Mouse (Mus musculus): ENCODE data around the gene Zfp36l2. TPM values are rescaled to one million over a fixed set of nuclear protein-coding genes. Genes with fewer than 3 reads are reported as not detected.

Zfp36l2 gene
- polyA plus RNA-seq, 1 experiment from 2014 or later: 9.6 TPM

- H3K36me3 ChIP-seq (ENCODE audit: control insufficient read depth, insufficient read depth, low read length): no peaks in the 10 kb centered on the region
- no peak for ATAC-seq (ENCODE audit: insufficient number of reproducible peaks, insufficient read depth, low FRiP score, low read depth)
- no peak overlapping the region for H3K9ac ChIP-seq (ENCODE audit: low read length)
- no peaks in the 10 kb centered on the region for H3K27me3 ChIP-seq (ENCODE audit: control insufficient read depth, insufficient read depth, low read length)
- peaks cover 7% of the 10 kb centered on the region; the same call in 1 of the 2 replicates for H3K9me3 ChIP-seq (ENCODE audit: control insufficient read depth, low read length)
- no peak overlapping the region for H3K4me3 ChIP-seq (ENCODE audit: control insufficient read depth in 1 of 2, insufficient read depth in 1 of 2, low read depth in 1 of 2, low read length in 2 of 2)
- H3K4me1 ChIP-seq (ENCODE audit: control insufficient read depth in 2 of 2, insufficient read depth in 2 of 2, low read length in 2 of 2): peaks cover 0 to 4% of the 10 kb centered on the region in 2 experiments; a peak in 1 of 4 replicates
- no peak overlapping the region for H3K4me2 ChIP-seq (ENCODE audit: low read length)
- 94% methylated on average over 17 of the region's 17 CpGs for WGBS
- no peak overlapping the region for H3K27ac ChIP-seq (replicated peaks in 1 of 2; ENCODE audit: control insufficient read depth in 1 of 2, insufficient read depth in 1 of 2, low read depth in 2 of 2, low read length in 2 of 2)
Measured at GRCm38 (mm10) chr17:84175196-84175595, 12.6 kb downstream of the Zfp36l2 start.

GRCm38 (mm10) chr17:84167377-84167776 is 20.4 kb downstream of the Zfp36l2 start:
- Histone ChIP-seq H3K4me1 (ENCODE audit: control insufficient read depth in 2 of 2, insufficient read depth in 2 of 2, low read length in 2 of 2) (peaks cover 0 to 2% of the 10 kb centered on the region in 2 experiments; a peak in 1 of 4 replicates), H3K27ac (replicated peaks in 1 of 2; ENCODE audit: control insufficient read depth in 1 of 2, insufficient read depth in 1 of 2, low read depth in 2 of 2, low read length in 2 of 2) (no peak overlapping the region), H3K4me2 (ENCODE audit: low read length) (no peak overlapping the region), H3K9me3 (ENCODE audit: control insufficient read depth, low read length) (no peaks in the 10 kb centered on the region), H3K4me3 (ENCODE audit: control insufficient read depth in 1 of 2, insufficient read depth in 1 of 2, low read depth in 1 of 2, low read length in 2 of 2) (no peak overlapping the region), H3K36me3 (ENCODE audit: control insufficient read depth, insufficient read depth, low read length) (no peaks in the 10 kb centered on the region), H3K9ac (ENCODE audit: low read length) (no peak overlapping the region), H3K27me3 (ENCODE audit: control insufficient read depth, insufficient read depth, low read length) (no peaks in the 10 kb centered on the region)
- 85% methylated on average over 4 of the region's 4 CpGs for WGBS
- ATAC-seq (ENCODE audit: insufficient number of reproducible peaks, insufficient read depth, low FRiP score, low read depth): no peak

GRCm38 (mm10) chr17:84166135-84166860 is 21.4 kb downstream of the Zfp36l2 start:
- Histone ChIP-seq H3K4me2 (ENCODE audit: low read length) (no peak overlapping the region), H3K27ac (replicated peaks in 1 of 2; ENCODE audit: control insufficient read depth in 1 of 2, insufficient read depth in 1 of 2, low read depth in 2 of 2, low read length in 2 of 2) (no peak overlapping the region), H3K36me3 (ENCODE audit: control insufficient read depth, insufficient read depth, low read length) (no peaks in the 10 kb centered on the region), H3K9me3 (ENCODE audit: control insufficient read depth, low read length) (no peaks in the 10 kb centered on the region), H3K4me3 (ENCODE audit: control insufficient read depth in 1 of 2, insufficient read depth in 1 of 2, low read depth in 1 of 2, low read length in 2 of 2) (no peak overlapping the region), H3K4me1 (ENCODE audit: control insufficient read depth in 2 of 2, insufficient read depth in 2 of 2, low read length in 2 of 2) (peaks cover 9 to 12% of the 10 kb centered on the region in 2 experiments), H3K27me3 (ENCODE audit: control insufficient read depth, insufficient read depth, low read length) (no peaks in the 10 kb centered on the region), H3K9ac (ENCODE audit: low read length) (no peak overlapping the region)
- WGBS: 84% methylated on average over 9 of the region's 9 CpGs
- ATAC-seq (ENCODE audit: insufficient number of reproducible peaks, insufficient read depth, low FRiP score, low read depth): no peak

GRCm38 (mm10) chr17:84165735-84166134 is 22.0 kb downstream of the Zfp36l2 start:
- no peaks in the 10 kb centered on the region for H3K36me3 ChIP-seq (ENCODE audit: control insufficient read depth, insufficient read depth, low read length)

GRCm38 (mm10) chr17:84164146-84164545 is 23.6 kb downstream of the Zfp36l2 start:
- H3K4me2 ChIP-seq (ENCODE audit: low read length): no peak overlapping the region
- H3K4me1 ChIP-seq (ENCODE audit: control insufficient read depth in 2 of 2, insufficient read depth in 2 of 2, low read length in 2 of 2): peaks cover 12 to 16% of the 10 kb centered on the region in 2 experiments
- no peaks in the 10 kb centered on the region for H3K36me3 ChIP-seq (ENCODE audit: control insufficient read depth, insufficient read depth, low read length)
- H3K27me3 ChIP-seq (ENCODE audit: control insufficient read depth, insufficient read depth, low read length): no peaks in the 10 kb centered on the region
- no peak for ATAC-seq (ENCODE audit: insufficient number of reproducible peaks, insufficient read depth, low FRiP score, low read depth)
- no peak overlapping the region for H3K4me3 ChIP-seq (ENCODE audit: control insufficient read depth in 1 of 2, insufficient read depth in 1 of 2, low read depth in 1 of 2, low read length in 2 of 2)
- H3K9me3 ChIP-seq (ENCODE audit: control insufficient read depth, low read length): no peaks in the 10 kb centered on the region
- no peak overlapping the region for H3K9ac ChIP-seq (ENCODE audit: low read length)
- H3K27ac ChIP-seq (replicated peaks in 1 of 2; ENCODE audit: control insufficient read depth in 1 of 2, insufficient read depth in 1 of 2, low read depth in 2 of 2, low read length in 2 of 2): no peak overlapping the region
- 88% methylated on average over 8 of the region's 8 CpGs for WGBS

More at GRCm38 (mm10) chr17:84165735-84166134, 22.0 kb downstream of the Zfp36l2 start:
- 80% methylated on average over 3 of the region's 3 CpGs for WGBS
- Histone ChIP-seq H3K27ac (replicated peaks in 1 of 2; ENCODE audit: control insufficient read depth in 1 of 2, insufficient read depth in 1 of 2, low read depth in 2 of 2, low read length in 2 of 2) (no peak overlapping the region), H3K4me2 (ENCODE audit: low read length) (no peak overlapping the region), H3K4me1 (ENCODE audit: control insufficient read depth in 2 of 2, insufficient read depth in 2 of 2, low read length in 2 of 2) (peaks cover 12 to 16% of the 10 kb centered on the region in 2 experiments), H3K9me3 (ENCODE audit: control insufficient read depth, low read length) (no peaks in the 10 kb centered on the region), H3K9ac (ENCODE audit: low read length) (no peak overlapping the region), H3K4me3 (ENCODE audit: control insufficient read depth in 1 of 2, insufficient read depth in 1 of 2, low read depth in 1 of 2, low read length in 2 of 2) (no peak overlapping the region), H3K27me3 (ENCODE audit: control insufficient read depth, insufficient read depth, low read length) (no peaks in the 10 kb centered on the region)
- ATAC-seq (ENCODE audit: insufficient number of reproducible peaks, insufficient read depth, low FRiP score, low read depth): no peak

GRCm38 (mm10) chr17:84163066-84163785 is 24.5 kb downstream of the Zfp36l2 start:
- no peak for ATAC-seq (ENCODE audit: insufficient number of reproducible peaks, insufficient read depth, low FRiP score, low read depth)
- Histone ChIP-seq H3K4me1 (ENCODE audit: control insufficient read depth in 2 of 2, insufficient read depth in 2 of 2, low read length in 2 of 2) (peaks cover 15 to 17% of the 10 kb centered on the region in 2 experiments), H3K27ac (replicated peaks in 1 of 2; ENCODE audit: control insufficient read depth in 1 of 2, insufficient read depth in 1 of 2, low read depth in 2 of 2, low read length in 2 of 2) (no peak overlapping the region), H3K27me3 (ENCODE audit: control insufficient read depth, insufficient read depth, low read length) (no peaks in the 10 kb centered on the region), H3K36me3 (ENCODE audit: control insufficient read depth, insufficient read depth, low read length) (no peaks in the 10 kb centered on the region), H3K4me2 (ENCODE audit: low read length) (no peak overlapping the region), H3K9me3 (ENCODE audit: control insufficient read depth, low read length) (no peaks in the 10 kb centered on the region), H3K4me3 (ENCODE audit: control insufficient read depth in 1 of 2, insufficient read depth in 1 of 2, low read depth in 1 of 2, low read length in 2 of 2) (no peak overlapping the region), H3K9ac (ENCODE audit: low read length) (no peak overlapping the region)
- 75% methylated on average over 12 of the region's 12 CpGs for WGBS

- peak overlapping the region in 1 of 2 experiments; percentile 55; a peak in 1 of 4 replicates for H3K27ac ChIP-seq (replicated peaks in 1 of 2; ENCODE audit: control insufficient read depth in 1 of 2, insufficient read depth in 1 of 2, low read depth in 2 of 2, low read length in 2 of 2)
- 74% methylated on average over 8 of the region's 8 CpGs for WGBS
- H3K4me2 ChIP-seq (ENCODE audit: low read length): no peak overlapping the region
- peaks cover 24 to 26% of the 10 kb centered on the region in 2 experiments for H3K4me1 ChIP-seq (ENCODE audit: control insufficient read depth in 2 of 2, insufficient read depth in 2 of 2, low read length in 2 of 2)
- no peaks in the 10 kb centered on the region for H3K36me3 ChIP-seq (ENCODE audit: control insufficient read depth, insufficient read depth, low read length)
- no peak overlapping the region for H3K9ac ChIP-seq (ENCODE audit: low read length)
- no peak overlapping the region for H3K4me3 ChIP-seq (ENCODE audit: control insufficient read depth in 1 of 2, insufficient read depth in 1 of 2, low read depth in 1 of 2, low read length in 2 of 2)
- H3K9me3 ChIP-seq (ENCODE audit: control insufficient read depth, low read length): no peaks in the 10 kb centered on the region
- ATAC-seq (ENCODE audit: insufficient number of reproducible peaks, insufficient read depth, low FRiP score, low read depth): no peak
- H3K27me3 ChIP-seq (ENCODE audit: control insufficient read depth, insufficient read depth, low read length): no peaks in the 10 kb centered on the region
Measured at GRCm38 (mm10) chr17:84162211-84162760, 25.5 kb downstream of the Zfp36l2 start.

All from heart, embryonic 14.5 days (tissue).